26 mouse cellular contexts compared by ENCODE assay signal in the genomic region with DNA sequence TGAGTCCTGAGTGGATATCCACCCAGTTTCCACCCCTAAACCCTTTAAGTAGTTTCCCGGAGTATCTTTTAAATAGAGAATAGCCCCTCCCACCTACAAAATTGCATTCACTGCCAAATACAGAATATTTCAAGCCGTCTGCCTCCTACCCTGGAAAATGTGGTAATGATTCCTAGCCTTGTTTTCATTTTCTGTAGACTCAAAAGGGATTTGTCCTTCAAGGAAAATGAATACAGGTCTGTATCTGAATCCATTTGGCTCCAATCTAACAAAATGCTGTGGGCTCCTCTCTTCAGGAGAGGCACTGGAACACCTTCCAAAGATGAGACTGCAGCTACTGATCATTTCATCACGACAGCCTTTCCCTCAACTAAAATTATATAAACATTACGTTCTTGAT.
"Had no signal": no experiment of that assay in that cellular context is flagged by ENCODE, and none has a peak within 500 bp of the region (broad histone marks: within the 10 kb centered on the region; RNA-seq: fewer than 3 reads in every experiment).

No protein-coding gene starts in this region.

- H3K4me3 ChIP-seq: heart, adult 2 months; heart, embryonic 13.5 days; heart, embryonic 15.5 days; hindbrain, embryonic 10.5 days; hindbrain, embryonic 12.5 days; intestine, embryonic 15.5 days; limb, embryonic 10.5 days; limb, embryonic 12.5 days; liver, embryonic 13.5 days; liver, embryonic 15.5 days had no signal

- H3K27me3 ChIP-seq: heart, embryonic 13.5 days; heart, embryonic 15.5 days; hindbrain, embryonic 12.5 days; intestine, embryonic 15.5 days; limb, embryonic 12.5 days; liver, embryonic 13.5 days; liver, embryonic 15.5 days had no signal

- H3K4me2 ChIP-seq: heart, embryonic 11.5 days; heart, embryonic 13.5 days; heart, embryonic 15.5 days; hindbrain, embryonic 12.5 days; hindbrain, embryonic 14.5 days; intestine, embryonic 15.5 days; limb, embryonic 12.5 days; liver, embryonic 11.5 days; liver, embryonic 13.5 days; liver, embryonic 15.5 days had no signal

- H3K36me3 ChIP-seq: heart, embryonic 13.5 days; heart, embryonic 15.5 days; intestine, embryonic 15.5 days; liver, embryonic 13.5 days; liver, embryonic 15.5 days had no signal

- H3K4me1 ChIP-seq: intestine, embryonic 15.5 days; liver, embryonic 13.5 days; liver, embryonic 15.5 days had no signal

- H3K27ac ChIP-seq: heart, adult 2 months; heart, embryonic 13.5 days; heart, embryonic 15.5 days; hindbrain, embryonic 10.5 days; hindbrain, embryonic 12.5 days; hindbrain, embryonic 14.5 days; intestine, embryonic 15.5 days; limb, embryonic 10.5 days; limb, embryonic 12.5 days; liver, embryonic 13.5 days; liver, embryonic 15.5 days had no signal

- H3K9ac ChIP-seq: heart, embryonic 13.5 days; heart, embryonic 15.5 days; hindbrain, embryonic 12.5 days; hindbrain, embryonic 14.5 days; intestine, embryonic 15.5 days; limb, embryonic 12.5 days; liver, embryonic 13.5 days; liver, embryonic 15.5 days had no signal

- ATAC-seq: hindbrain, embryonic 16.5 days; inflammation-experienced regulatory T-cells, adult 6 months; intestine, embryonic 15.5 days; intestine, postnatal 0 days had no signal

- H3K9me3 ChIP-seq: heart, embryonic 13.5 days; heart, embryonic 15.5 days; hindbrain, embryonic 10.5 days; hindbrain, embryonic 12.5 days; intestine, embryonic 15.5 days; limb, embryonic 10.5 days; limb, embryonic 12.5 days; liver, embryonic 13.5 days; liver, embryonic 15.5 days had no signal

- DNase-seq: gastrocnemius, postnatal 14 days; gastrocnemius, postnatal 36 days; heart, adult 11 months; heart, adult 2 months; heart, postnatal 4 days; kidney, adult 18-20 months; kidney, adult 8-10 months; kidney, postnatal 10 days; kidney, postnatal 25 days; kidney, postnatal 4 days; liver; liver, embryonic 13.5 days had no signal
